Mouse (Mus musculus) heart, adult 2 months (tissue): ENCODE results near the gene Dcst2. TPM values are rescaled to one million over a fixed set of nuclear protein-coding genes. Genes with fewer than 3 reads are reported as not detected.

Experiments
- DNase-seq, 2 experiments: peaks; one replicate each; pipeline ENCODE4 v3.0.0; 2021
- H3K27ac ChIP-seq: fragments of 200-600 bp; 2 replicates; pipeline ENCODE4 v1.8.1; 2022
- H3K27me3 ChIP-seq: fragments of 200-500 bp; 2 replicates; pipeline ENCODE4 v1.6.1; 2012; ENCODE audit warnings: mild to moderate bottlenecking, low read length, inconsistent platforms, mixed read lengths; ENCODE audit not compliant: control insufficient read depth, insufficient read depth
- H3K36me3 ChIP-seq: fragments of 200-500 bp; 2 replicates; pipeline ENCODE4 v1.6.1; 2012; ENCODE audit warnings: low read length, inconsistent platforms; ENCODE audit not compliant: control insufficient read depth, insufficient read depth
- H3K4me1 ChIP-seq: fragments of 200-500 bp; 2 replicates; pipeline ENCODE4 v1.6.1; 2011; ENCODE audit warnings: low read length; ENCODE audit not compliant: control insufficient read depth, insufficient read depth
- H3K4me3 ChIP-seq: fragments of 200-600 bp; 2 replicates; pipeline ENCODE4 v1.8.1; 2022
- H3K79me2 ChIP-seq: fragments of 200-500 bp; replicated peaks from 2 replicates; pipeline ENCODE4 v1.6.1; 2012; ENCODE audit warnings: mild to moderate bottlenecking, inconsistent platforms, low read length, moderate library complexity, mixed read lengths; ENCODE audit not compliant: control insufficient read depth, insufficient read depth
- H3K9ac ChIP-seq: fragments of 200-500 bp; 2 replicates; pipeline ENCODE4 v1.6.1; 2012; ENCODE audit warnings: low read depth, mild to moderate bottlenecking, control low read depth, inconsistent platforms, low read length, mixed read lengths
- CTCF ChIP-seq: fragments of 200-600 bp; IDR thresholded peaks from 2 replicates; pipeline ENCODE4 v1.8.1; 2022; ENCODE audit warnings: antibody characterized with exemption, mild to moderate bottlenecking, moderate library complexity
- EP300 ChIP-seq: fragments of 200-500 bp; IDR thresholded peaks from 2 replicates; pipeline ENCODE4 v1.6.1; 2011; ENCODE audit warnings: low read depth, low read length, control low read depth; ENCODE audit not compliant: insufficient read depth
- POLR2A ChIP-seq: fragments of 200-500 bp; IDR thresholded peaks from 2 replicates; pipeline ENCODE4 v1.6.1; 2011; ENCODE audit warnings: mild to moderate bottlenecking, low read depth, low read length, control low read depth; ENCODE audit not compliant: insufficient read depth
- WGBS: fragments of 180-500 bp; shearing (Covaris S2); methylation state at CpG from one replicate; pipeline ENCODE4 v1.1.7; 2018; 5-methylcytosine and 5-hydroxymethylcytosine counted together
- intact Hi-C: fragments of 180-260 bp; cut with DNase I; formaldehyde crosslinking; loops from one replicate; pipeline ENCODE4 v1.15.1; 2025
- polyA plus RNA-seq: library from polyadenylated mRNA; depleted of rRNA; stranded (reverse); fragments of >200 nt; gene quantifications from 2 replicates; pipeline ENCODE4 v1.2.3, GENCODE M21; 2012
- total RNA-seq, 2 experiments: library from RNA; stranded (reverse); gene quantifications; 2 replicates each; pipeline ENCODE4 v1.2.3; 2021

Gene Dcst2
- total and polyA plus RNA-seq, 3 experiments, result 0.35 TPM; not detected in 2

- Histone ChIP-seq H3K27me3 (peaks cover 28% of the 10 kb centered on the region), H3K36me3 (no peaks in the 10 kb centered on the region), H3K4me3 (no peak overlapping the region), H3K9ac (no peak overlapping the region), H3K27ac (no peak overlapping the region), H3K4me1 (peaks cover 9% of the 10 kb centered on the region), H3K79me2 (no peaks in the 10 kb centered on the region)
- no peak for DNase-seq
- no peak for TF ChIP-seq POLR2A
- no peak for TF ChIP-seq CTCF
- TF ChIP-seq EP300, result no peak
- intact Hi-C loops, result loop anchor here (1.0 to 5.0 kb wide), 4 partner anchors 22 to 540 kb away; partner anchors contain the start of gene Efna4
- 76% methylated on average over 6 of the region's 6 CpGs for WGBS
Measured at GRCm38 (mm10) chr3:89317246-89317645, 44.5 kb upstream of the Dcst2 start.

- DNase-seq, result peak in 1 of 2 experiments; percentile 14
- Histone ChIP-seq H3K27ac (no peak overlapping the region), H3K36me3 (no peaks in the 10 kb centered on the region), H3K27me3 (peaks cover 28% of the 10 kb centered on the region), H3K79me2 (no peaks in the 10 kb centered on the region), H3K9ac (no peak overlapping the region), H3K4me1 (peaks cover 9% of the 10 kb centered on the region), H3K4me3 (no peak overlapping the region)
- WGBS, result 74% methylated on average over 8 of the region's 8 CpGs
- intact Hi-C loops, result loop anchor here (5.0 kb wide), 1 partner anchor 539 kb away; no protein-coding TSS in a partner anchor
- TF ChIP-seq CTCF (no peak), EP300 (no peak), POLR2A (no peak)
Measured at GRCm38 (mm10) chr3:89318316-89318715, 43.5 kb upstream of the Dcst2 start.

DNA sequence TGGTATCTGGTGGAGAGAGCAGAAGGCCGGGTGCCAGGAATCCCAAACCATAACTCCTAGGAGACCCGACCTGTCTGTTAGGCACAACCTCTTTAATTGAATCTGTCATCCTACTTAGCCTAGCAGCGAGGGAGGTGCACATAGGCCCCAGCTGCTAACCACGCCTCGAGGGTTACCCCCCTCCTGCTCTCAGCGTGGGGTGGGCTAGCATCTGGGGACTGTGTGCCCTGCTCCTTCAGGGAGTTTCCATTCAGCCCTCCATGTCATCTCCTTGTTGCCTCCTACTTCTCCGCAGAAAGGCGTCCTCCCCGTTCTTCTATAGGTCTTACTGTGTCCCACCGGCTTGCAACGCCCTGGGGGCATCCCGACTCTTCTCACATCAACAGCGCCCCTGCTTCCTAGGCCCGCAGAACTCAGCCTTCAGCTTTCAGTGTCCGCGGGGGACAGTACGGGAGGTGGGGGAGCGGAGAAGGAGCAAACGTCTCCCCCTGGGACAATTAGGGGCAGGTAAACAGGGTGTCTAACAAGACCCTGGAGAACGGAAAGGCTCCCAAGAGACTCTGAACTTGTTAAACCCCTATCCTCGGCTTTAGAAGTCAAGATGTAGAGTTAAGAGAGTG lies 42.7 kb upstream of the Dcst2 start:
- DNase-seq, result peak in 1 of 2 experiments; percentile 16
- Histone ChIP-seq H3K27me3 (peaks cover 28% of the 10 kb centered on the region), H3K36me3 (no peaks in the 10 kb centered on the region), H3K4me3 (no peak overlapping the region), H3K9ac (no peak overlapping the region), H3K4me1 (peaks cover 9% of the 10 kb centered on the region), H3K79me2 (no peaks in the 10 kb centered on the region), H3K27ac (no peak overlapping the region)
- 25% methylated on average over 21 of the region's 21 CpGs for WGBS
- intact Hi-C loops, result loop anchor here (5.0 kb wide), 1 partner anchor 538 kb away; no protein-coding TSS in a partner anchor
- TF ChIP-seq CTCF (no peak), POLR2A (no peak), EP300 (no peak)

DNA sequence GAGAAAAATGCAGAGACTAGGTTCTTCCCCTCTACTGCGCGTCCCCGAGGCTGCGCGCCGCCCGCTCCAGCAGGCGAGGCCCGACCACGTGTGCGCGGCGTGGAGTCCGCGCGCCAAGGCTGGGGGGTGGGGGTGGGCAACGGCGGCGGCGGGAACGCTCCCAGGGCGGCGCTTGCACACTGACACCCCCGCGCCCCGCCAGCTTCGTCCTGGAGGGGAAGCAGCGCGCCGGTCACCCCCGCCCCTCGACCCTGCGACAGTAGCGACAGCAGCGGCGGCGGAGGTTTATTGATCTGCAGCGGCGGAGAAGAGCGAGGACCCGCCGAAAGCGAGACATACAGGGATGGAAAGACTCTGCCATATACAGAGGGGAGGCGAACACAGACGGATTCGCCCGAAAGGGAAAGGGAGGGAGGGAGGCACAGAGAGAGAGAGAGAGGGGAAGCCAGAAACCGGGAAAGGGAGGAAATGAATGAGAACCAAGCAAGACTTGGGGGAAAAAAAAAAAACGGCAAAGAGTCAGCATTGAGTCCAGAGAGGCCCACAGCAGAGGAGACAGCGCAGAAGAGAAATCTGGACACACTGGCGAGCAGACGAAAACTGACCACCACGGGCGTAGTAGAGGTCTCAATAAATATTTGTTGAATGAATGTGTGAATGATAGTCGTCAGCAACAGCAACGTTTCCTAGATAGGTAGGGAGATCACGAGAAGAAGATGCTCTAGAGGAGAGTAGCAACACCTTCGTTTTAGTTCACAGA lies 42.0 kb upstream of the Dcst2 start:
- no peak overlapping the region; the same call in 1 of the 2 replicates for H3K4me3 ChIP-seq
- TF ChIP-seq CTCF (no peak), POLR2A (no peak), EP300 (no peak)
- whole genome bisulfite sequencing, result 3% methylated on average over 58 of the region's 58 CpGs
- H3K36me3 ChIP-seq, result no peaks in the 10 kb centered on the region
- H3K4me1 ChIP-seq, result peaks cover 9% of the 10 kb centered on the region
- H3K79me2 ChIP-seq, result no peaks in the 10 kb centered on the region
- intact Hi-C loops, result loop anchor here (5.0 kb wide), 1 partner anchor 538 kb away; no protein-coding TSS in a partner anchor
- H3K27me3 ChIP-seq, result peaks cover 28% of the 10 kb centered on the region
- H3K27ac ChIP-seq, result no peak overlapping the region
- peak in 1 of 2 experiments; percentile 25 for DNase-seq
- H3K9ac ChIP-seq, result 0 out of 2 replicates have a peak overlapping the region, but pooled peaks have one; percentile 4

- Histone ChIP-seq H3K4me1 (peaks cover 7% of the 10 kb centered on the region), H3K27me3 (peaks cover 28% of the 10 kb centered on the region), H3K9ac (0 out of 2 replicates have a peak overlapping the region, but pooled peaks have one; percentile 12), H3K27ac (no peak overlapping the region), H3K79me2 (no peaks in the 10 kb centered on the region), H3K4me3 (peak overlapping the region; percentile 33), H3K36me3 (no peaks in the 10 kb centered on the region)
- DNase-seq, result peak in 1 of 2 experiments; percentile 23
- WGBS, result 2% methylated on average over 41 of the region's 41 CpGs
- TF ChIP-seq CTCF, result no peak
- no peak for TF ChIP-seq EP300
- TF ChIP-seq POLR2A, result no peak
- intact Hi-C loops, result no loop called here
Measured at GRCm38 (mm10) chr3:89320581-89321182, 41.1 kb upstream of the Dcst2 start.
